Mouse (Mus musculus): ENCODE data around the gene Camta1.

The Camta1 gene

DNA sequence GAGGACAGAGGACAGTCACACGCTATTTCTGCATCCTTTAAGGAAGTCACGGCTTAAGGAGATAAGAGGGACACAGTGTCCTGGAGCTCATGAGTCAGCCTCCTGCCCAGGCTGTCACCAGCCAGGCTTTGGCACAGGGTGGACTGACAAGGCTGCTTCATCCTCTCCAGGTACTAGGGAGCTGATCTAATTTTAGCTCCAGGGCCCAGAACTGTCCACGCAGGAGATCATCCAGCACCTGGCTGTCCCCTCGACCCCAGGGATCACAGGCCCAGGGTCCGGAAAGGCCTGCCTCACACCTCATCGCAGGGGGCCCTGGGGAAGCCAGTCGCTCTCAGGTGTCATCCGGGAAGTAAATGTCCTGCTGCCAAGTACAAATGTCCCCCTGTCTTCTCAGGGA is 341.6 kb downstream of the Camta1 start:
- no peak for DNase-seq (ENCODE audit: low spot score)

GRCm38 (mm10) chr4:151519011-151519410 is 342.7 kb downstream of the Camta1 start:
- no peak for DNase-seq (ENCODE audit: low spot score)

- no peak for DNase-seq (ENCODE audit: low spot score)
Measured at GRCm38 (mm10) chr4:151516998-151517799, 344.5 kb downstream of the Camta1 start.

- no peak for DNase-seq (ENCODE audit: low spot score)
Measured at GRCm38 (mm10) chr4:151515316-151515715, 346.4 kb downstream of the Camta1 start.

- no peak for DNase-seq (ENCODE audit: low spot score)
Measured at GRCm38 (mm10) chr4:151511092-151511491, 350.6 kb downstream of the Camta1 start.

DNA sequence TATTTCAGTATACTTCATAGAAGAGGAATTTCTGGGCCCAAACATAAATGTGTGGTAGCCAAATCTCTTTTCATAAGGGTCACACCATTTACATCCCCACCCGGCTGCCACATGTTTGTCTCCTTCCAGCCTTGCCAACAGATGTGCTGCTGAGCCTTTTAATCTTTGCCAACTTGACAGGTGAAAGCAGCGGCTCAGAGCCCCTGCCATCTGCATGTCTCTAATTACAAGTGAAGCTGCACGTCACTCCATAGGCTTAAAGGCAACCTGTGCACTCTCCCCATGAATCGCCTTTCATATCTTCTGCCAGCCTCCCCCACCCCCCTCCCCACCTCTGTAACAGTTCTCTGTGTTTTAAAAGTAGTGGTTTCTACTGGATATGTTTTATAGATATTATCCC is 351.3 kb downstream of the Camta1 start:
- DNase-seq (ENCODE audit: low spot score) = no peak

DNA sequence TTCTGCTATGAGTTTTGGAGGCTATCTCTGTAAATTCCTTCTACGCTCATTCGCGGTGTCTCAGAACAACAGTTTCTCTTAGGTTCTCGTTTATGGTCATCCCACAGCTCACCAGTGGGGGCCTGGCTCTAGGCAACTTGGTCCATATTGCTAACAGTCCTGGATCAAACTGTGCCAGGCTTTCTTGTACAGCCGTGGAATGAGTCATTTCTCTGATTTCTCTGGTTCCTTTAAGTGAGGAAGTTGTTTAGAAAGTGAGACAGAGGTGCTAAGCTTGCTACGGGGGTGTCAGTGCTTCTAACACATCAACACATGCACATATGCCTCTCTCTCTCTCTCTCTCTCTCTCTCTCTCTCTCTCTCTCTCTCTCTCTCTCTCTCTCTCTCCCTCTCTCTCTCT is 355.0 kb downstream of the Camta1 start:
- no peak for DNase-seq (ENCODE audit: low spot score)

- DNase-seq (ENCODE audit: low spot score) = no peak
Measured at GRCm38 (mm10) chr4:151498481-151499276, 363.0 kb downstream of the Camta1 start.

- DNase-seq (ENCODE audit: low spot score) = no peak
Measured at GRCm38 (mm10) chr4:151496581-151496980, 365.1 kb downstream of the Camta1 start.

DNA sequence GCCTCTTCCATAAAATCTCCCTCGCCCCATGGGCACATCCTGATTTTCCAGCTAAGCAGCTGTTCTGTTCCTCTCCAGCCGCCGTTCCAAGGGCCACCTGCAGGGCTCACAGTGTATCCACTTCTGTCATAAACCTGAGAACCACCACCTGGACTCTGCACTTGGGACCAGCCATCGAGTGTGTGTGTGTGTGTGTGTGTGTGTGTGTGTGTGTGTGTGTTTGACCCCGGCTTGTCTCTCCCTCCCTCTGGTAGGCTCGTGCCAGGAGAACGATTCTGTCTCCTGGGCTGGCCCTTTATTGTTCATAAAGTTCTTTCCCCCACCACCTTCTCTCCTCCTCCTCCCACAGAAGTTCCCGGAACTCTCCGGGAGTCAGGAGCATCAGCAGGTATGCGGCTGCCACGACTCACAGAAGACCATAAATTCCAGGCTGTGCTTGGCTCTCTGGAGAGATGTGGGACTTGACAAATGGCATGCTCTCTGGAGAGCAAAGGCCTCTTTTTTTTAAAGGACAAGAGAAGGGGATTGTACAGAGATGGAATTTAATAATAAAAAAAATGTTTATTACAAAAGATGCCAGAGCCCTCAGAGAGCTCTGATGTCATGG is 366.3 kb downstream of the Camta1 start:
- DNase-seq (ENCODE audit: low spot score) = no peak

- DNase-seq (ENCODE audit: low spot score) = no peak
Measured at GRCm38 (mm10) chr4:151492786-151493185, 368.9 kb downstream of the Camta1 start.

- no peak for DNase-seq (ENCODE audit: low spot score)
Measured at GRCm38 (mm10) chr4:151483977-151484313, 377.7 kb downstream of the Camta1 start.

DNA sequence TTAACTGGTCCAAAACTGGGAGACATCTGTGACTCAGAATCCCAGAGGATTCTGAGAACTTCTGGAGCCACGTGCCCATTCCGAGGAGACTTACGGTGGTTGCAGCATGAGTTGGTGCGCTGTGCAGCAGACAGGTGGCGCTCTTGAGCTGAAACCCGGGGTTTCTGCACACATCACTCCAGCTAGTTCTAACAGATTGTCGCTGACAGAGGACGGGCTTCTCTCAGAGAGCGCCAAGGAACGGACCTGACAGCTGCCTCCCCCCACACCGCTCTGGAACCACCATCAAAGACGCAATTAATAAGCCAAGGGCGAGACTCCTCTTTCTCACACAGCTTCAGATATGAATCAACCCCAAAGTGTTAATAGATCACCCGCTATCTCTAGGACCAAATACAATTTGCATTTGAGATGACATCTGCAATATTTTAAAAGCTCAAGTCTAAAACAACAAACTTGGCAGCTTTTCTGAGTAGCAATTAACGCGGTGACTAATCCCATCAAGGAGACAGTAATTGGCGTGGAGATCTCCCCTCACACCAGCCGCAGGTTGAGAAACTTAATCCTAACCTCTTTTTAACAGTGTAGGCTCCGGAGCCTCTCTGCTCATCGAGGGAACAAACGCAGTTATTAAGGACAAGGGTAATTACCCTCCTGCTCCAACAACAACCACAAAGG is 378.2 kb downstream of the Camta1 start:
- DNase-seq (ENCODE audit: low spot score) = peak; percentile 15

- DNase-seq (ENCODE audit: low spot score) = no peak
Measured at GRCm38 (mm10) chr4:151480928-151481327, 380.7 kb downstream of the Camta1 start.

DNA sequence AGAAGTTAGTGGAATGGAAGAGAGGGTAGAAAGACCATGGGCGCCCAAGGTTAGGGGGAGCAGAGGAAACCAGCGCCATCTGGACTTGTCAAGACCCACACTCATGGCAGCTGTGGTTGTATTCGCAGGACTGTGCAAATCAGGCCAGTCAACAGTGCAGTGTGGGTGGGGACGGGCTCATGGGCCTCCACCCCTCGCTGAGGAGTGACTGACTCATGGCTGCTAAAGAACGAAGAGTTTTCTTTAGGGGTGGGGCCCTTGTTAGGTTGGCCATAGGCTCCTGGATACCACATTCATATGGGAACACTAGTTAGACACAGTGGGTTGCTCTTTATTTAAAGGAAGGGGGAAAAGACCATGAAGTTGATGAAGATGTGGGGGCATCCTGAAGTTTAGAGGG is 383.7 kb downstream of the Camta1 start:
- DNase-seq (ENCODE audit: low spot score) = no peak

DNA sequence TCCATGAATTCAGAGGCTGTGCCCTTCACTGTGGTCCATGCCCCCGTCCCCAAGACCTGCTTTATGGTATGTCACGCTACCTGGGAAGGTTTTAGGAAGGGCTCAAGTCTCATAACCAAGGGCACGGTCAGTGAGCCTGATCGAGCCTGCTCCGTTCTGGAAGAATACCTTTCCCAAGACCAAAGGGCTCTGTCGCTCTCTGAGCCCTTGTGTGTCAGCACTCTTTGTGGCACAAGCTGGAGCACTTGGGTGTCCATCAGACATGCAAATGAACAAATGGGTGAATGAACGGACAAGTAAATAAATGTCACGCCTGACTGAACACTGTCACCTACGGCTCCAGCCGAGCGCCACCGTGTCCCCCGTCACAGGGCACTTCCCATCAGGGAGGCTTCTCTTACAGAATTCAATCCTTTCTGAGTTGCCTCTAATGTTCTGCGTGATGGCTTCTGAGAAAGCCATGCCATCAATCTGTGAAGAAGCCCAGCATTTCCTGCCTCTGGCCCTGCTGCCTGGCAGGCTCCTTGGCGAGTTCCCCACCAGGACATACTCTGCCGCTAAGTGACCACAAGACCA is 386.7 kb downstream of the Camta1 start:
- no peak for DNase-seq (ENCODE audit: low spot score)

DNA sequence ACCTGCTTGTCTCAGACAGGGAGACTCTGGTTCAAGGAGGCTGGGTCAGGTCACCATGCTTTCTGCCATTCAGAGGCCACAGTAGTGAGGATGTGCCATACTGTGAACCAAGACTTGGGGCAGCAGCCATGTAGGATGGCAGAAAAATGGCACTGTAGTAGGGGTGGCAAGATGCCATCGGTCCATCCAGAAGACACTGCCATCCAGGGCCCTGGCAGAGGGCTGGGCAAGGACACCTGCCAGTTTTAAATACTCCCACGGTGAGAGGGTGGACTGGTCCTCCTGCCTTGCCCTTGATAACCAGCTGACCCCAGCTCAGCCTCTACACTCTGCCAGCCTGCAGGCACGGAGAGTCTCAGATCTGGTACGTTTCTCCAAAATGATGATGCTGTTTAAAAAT is 389.8 kb downstream of the Camta1 start:
- DNase-seq (ENCODE audit: low spot score) = no peak

GRCm38 (mm10) chr4:151468381-151468780 is 393.3 kb downstream of the Camta1 start:
- no peak for DNase-seq (ENCODE audit: low spot score)

- DNase-seq (ENCODE audit: low spot score) = no peak
Measured at GRCm38 (mm10) chr4:151458686-151459085, 403.0 kb downstream of the Camta1 start.

- DNase-seq (ENCODE audit: low spot score) = no peak
Measured at GRCm38 (mm10) chr4:151454611-151455010, 407.1 kb downstream of the Camta1 start.

DNA sequence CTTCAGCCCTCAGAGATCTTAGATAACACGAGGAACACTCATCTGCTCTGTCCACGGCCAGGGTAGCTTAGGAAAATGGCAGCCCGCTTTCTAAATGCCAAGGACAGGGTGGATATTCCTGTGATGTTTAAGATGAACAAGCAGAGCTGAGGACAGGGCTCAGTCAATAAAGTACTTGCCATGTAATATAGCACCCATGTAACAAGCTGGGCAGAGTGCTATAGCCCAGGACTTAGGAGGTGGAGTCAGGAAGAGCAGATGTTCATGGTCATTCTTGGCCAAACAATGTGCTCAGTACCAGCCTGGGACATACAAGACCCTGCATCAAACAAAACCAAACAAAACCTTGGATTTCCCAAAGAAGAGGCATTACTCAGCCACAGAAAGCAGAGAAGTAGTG is 407.6 kb downstream of the Camta1 start:
- no peak for DNase-seq (ENCODE audit: low spot score)

- DNase-seq (ENCODE audit: low spot score) = no peak
Measured at GRCm38 (mm10) chr4:151451885-151452284, 409.8 kb downstream of the Camta1 start.

Data from left cerebral cortex, adult 11 months (tissue).